Mouse (Mus musculus) lung, embryonic 14.5 days (tissue): ENCODE measurements around the gene Atg9a. TPM values are rescaled to one million over a fixed set of nuclear protein-coding genes. Genes with fewer than 3 reads are reported as not detected.
A peak's percentile ranks its signal among the peaks of the same experiment; 100 is the strongest.

Experiments
- ATAC-seq: fragments of 200-750 bp; cut with Nextera tagmentation; 2 replicates; pipeline ENCODE4 v1.8.0; 2017; ENCODE audit warnings: mild to moderate bottlenecking, moderate TSS enrichment, moderate library complexity; ENCODE audit not compliant: insufficient read depth
- DNase-seq: peaks from one replicate; pipeline ENCODE4 v3.0.0-alpha.2; 2015
- H3K27ac ChIP-seq: fragments of 300-500 bp; sonication (generic); 2 replicates; pipeline ENCODE4 v1.5.1; 2014; ENCODE audit warnings: low read depth, mild to moderate bottlenecking, moderate library complexity
- H3K27me3 ChIP-seq: fragments of 300-500 bp; sonication (generic); 2 replicates; pipeline ENCODE4 v1.6.1; 2014; ENCODE audit warnings: low read length, control low read depth; ENCODE audit not compliant: insufficient read depth
- H3K36me3 ChIP-seq: fragments of 300-500 bp; sonication (generic); 2 replicates; pipeline ENCODE4 v1.6.1; 2014; ENCODE audit warnings: control low read depth; ENCODE audit not compliant: insufficient read depth
- H3K4me1 ChIP-seq: fragments of 300-500 bp; sonication (generic); 2 replicates; pipeline ENCODE4 v1.6.1; 2014; ENCODE audit warnings: antibody characterized with exemption, control low read depth; ENCODE audit not compliant: insufficient read depth
- H3K4me2 ChIP-seq: fragments of 300-500 bp; sonication (generic); 2 replicates; pipeline ENCODE4 v1.6.1; 2014; ENCODE audit warnings: mild to moderate bottlenecking
- H3K4me3 ChIP-seq: fragments of 300-500 bp; sonication (generic); 2 replicates; pipeline ENCODE4 v1.5.1; 2014; ENCODE audit warnings: low read depth, low read length
- H3K9ac ChIP-seq: fragments of 300-500 bp; sonication (generic); 2 replicates; pipeline ENCODE4 v1.6.1; 2014
- H3K9me3 ChIP-seq: fragments of 300-500 bp; sonication (generic); 2 replicates; pipeline ENCODE4 v1.6.1; 2016; ENCODE audit warnings: low read depth, low read length, control low read depth
- CTCF ChIP-seq: IDR thresholded peaks from 2 replicates; pipeline ENCODE4 v1.5.1; 2016; ENCODE audit warnings: antibody characterized with exemption, low read depth
- WGBS: fragments of 180-500 bp; shearing (Covaris S2); extraction: QIAGEN DNeasy Blood & Tissue Kit; methylation state at CpG from one replicate; pipeline ENCODE4 v1.1.7; 2014; 5-methylcytosine and 5-hydroxymethylcytosine counted together
- polyA plus RNA-seq: library from polyadenylated mRNA; unstranded; fragments of >200 nt; fragmentation: Nextera tagmentation; extraction: Ambion mirVana; gene quantifications from 2 replicates; pipeline ENCODE4 v1.2.1, GENCODE M21; 2014

The Atg9a gene
- polyA plus RNA-seq, 1 experiment from 2014 or later, result 27.5 TPM

DNA sequence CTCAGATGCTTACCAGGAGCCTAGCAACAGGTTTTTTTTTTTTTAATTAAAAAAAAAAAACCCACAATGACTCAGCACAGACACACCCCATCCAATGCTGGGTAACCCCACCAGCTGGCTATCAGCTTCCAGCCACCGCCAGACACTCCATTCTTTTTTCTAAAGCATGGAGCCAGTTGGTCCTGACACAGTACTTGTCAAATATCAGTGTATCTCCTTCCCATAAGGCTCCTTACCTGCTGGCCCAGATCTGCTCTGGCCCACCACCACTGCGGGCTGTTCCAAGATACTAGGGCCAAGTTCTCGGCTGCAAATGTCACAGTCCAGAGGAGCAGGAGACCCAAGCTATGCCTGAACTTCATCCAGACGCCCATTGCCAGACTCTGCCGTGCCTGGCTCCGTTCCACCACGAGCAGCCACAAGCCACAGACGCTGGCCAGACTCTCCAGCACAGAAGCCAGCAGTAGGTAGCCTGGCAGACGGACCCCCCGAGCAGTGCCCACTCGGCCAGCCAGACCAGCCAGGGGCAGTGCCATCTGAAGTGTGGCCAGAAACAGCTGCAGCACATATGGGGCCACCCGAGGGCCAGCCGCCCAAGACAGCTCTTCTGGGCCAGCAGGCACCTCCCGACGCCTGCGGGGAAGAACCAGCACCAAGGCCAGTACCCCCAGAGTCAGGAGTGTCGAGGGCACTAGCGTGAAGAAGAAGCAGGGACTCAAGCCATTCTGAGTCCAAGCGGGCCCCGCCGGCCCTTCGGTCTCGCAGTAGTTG lies 12.5 kb downstream of the Atg9a start:
- no peak for TF ChIP-seq CTCF
- H3K27ac ChIP-seq, result peak overlapping the region; percentile 3; the same call in 1 of the 2 replicates
- no peaks in the 10 kb centered on the region for H3K27me3 ChIP-seq
- ATAC-seq, result peak; percentile 57
- peak overlapping the region; percentile 75 for H3K4me2 ChIP-seq
- no peaks in the 10 kb centered on the region for H3K9me3 ChIP-seq
- H3K4me1 ChIP-seq, result no peaks in the 10 kb centered on the region
- H3K36me3 ChIP-seq, result peaks cover 41% of the 10 kb centered on the region
- WGBS, result 7% methylated on average over 23 of the region's 23 CpGs
- DNase-seq, result peak; percentile 51
- H3K9ac ChIP-seq, result peak overlapping the region; percentile 38
- H3K4me3 ChIP-seq, result peak overlapping the region; percentile 50

DNA sequence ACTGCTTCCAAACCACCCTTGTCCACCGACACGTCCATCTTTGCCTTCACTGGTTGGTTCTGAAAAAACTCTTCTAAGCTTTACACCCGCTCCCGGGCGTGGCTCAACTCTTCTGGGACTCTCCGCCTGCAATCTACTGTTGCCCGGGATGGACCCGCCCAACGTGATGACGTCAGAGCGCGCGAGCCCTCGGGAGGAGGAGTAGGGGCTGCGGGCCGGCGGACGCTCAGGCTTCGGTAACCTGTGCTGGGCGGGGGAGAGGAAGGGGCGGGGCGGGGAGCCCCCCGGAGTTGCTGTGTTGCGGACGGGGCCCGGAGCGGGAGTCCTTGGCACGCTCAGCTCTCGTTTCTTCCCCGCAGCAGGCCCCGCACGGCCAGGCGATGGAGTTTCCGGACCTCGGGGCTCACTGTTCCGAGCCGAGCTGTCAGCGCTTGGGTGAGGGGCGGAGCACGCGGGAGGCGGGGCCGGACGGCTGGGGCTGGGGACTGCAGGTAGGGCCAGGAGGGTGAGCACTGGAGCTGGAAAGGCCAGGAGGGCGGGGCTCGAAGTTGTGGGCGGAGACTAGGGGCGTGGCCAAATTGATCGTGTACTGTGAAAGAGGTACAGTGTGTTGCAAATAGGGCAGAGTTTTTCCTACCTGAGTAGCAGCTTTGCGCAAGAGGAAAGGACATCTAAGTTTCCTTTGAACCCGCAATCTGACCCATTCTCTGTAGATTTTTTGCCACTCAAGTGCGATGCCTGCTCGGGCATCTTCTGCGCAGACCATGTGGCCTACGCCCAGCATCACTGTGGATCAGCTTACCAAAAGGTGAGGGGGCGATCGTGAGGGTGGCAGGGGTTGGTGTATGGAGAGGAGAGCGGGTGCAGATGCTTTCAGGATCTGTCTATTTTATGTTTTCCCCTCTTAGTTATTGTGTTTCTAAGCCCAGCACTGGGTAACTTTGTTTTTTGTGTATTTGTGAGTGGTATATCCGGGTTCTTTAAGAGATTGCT lies 23.2 kb downstream of the Atg9a start, which contains the start of gene Zfand2b:
TSS of gene Zfand2b (plus strand) at position 175 of the 993 bp plus-strand sequence.
- WGBS, result under 1% methylated on average over 59 of the region's 59 CpGs
- Histone ChIP-seq H3K4me2 (peak within 1 kb of the TSS; percentile 83), H3K27me3 (no peaks in the 10 kb centered on the region), H3K4me3 (peak within 1 kb of the TSS; percentile 77), H3K27ac (peak within 1 kb of the TSS; percentile 80), H3K36me3 (peaks cover 38% of the 10 kb centered on the region), H3K4me1 (peaks cover 4% of the 10 kb centered on the region; the same call in 1 of the 2 replicates), H3K9me3 (no peaks in the 10 kb centered on the region), H3K9ac (peak within 1 kb of the TSS; percentile 60)
- no peak for TF ChIP-seq CTCF
- ATAC-seq, result peak; percentile 98
- peak; percentile 98 for DNase-seq

DNA sequence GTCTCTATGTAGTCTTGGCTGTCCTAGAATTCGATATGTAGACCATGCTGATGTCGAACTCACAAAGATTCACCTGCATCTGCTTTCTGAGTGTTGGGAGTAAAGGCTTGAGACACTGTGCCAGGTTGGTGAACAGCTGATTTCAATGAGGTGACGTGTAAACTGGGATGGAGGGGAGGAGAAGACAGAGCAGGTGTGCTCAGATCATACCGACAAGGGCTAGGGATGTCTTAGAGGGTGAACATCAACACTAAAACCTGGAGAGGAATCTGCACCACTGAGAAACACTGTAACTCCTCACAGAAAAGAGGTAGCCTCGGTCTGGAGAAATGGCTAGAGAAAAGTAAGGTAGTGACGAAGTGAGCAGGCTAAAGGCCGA lies 23.9 kb downstream of the Atg9a start:
- H3K27me3 ChIP-seq, result no peaks in the 10 kb centered on the region
- peaks cover 31% of the 10 kb centered on the region for H3K36me3 ChIP-seq
- peak overlapping the region; percentile 60 for H3K9ac ChIP-seq
- TF ChIP-seq CTCF, result no peak
- peak overlapping the region; percentile 77 for H3K4me3 ChIP-seq
- no peaks in the 10 kb centered on the region for H3K9me3 ChIP-seq
- peak overlapping the region; percentile 83 for H3K4me2 ChIP-seq
- WGBS, result 9% methylated on average over 7 of the region's 7 CpGs
- DNase-seq (no peak), ATAC-seq (no peak)
- H3K4me1 ChIP-seq, result peaks cover 4% of the 10 kb centered on the region; the same call in 1 of the 2 replicates
- peak overlapping the region; percentile 80 for H3K27ac ChIP-seq

DNA sequence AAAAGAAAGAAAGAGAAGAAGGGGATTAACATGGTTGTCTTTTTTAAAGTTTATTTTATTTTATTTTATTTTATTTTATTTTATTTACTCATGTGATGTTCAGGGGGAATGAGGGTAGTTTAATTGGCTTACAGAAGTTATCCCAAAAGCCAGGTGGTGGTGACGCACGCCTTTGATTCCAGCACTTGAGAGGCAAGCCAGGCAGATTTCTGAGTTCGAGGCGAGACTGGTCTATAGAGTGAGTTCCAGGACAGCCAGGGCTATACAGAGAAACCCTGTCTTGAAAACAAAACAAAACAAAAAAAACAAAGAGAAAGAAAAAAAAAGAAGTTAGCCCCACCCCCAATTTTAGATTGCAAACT lies 31.8 kb downstream of the Atg9a start:
- TF ChIP-seq CTCF, result no peak
- DNase-seq (no peak), ATAC-seq (no peak)
- Histone ChIP-seq H3K4me1 (no peaks in the 10 kb centered on the region), H3K27me3 (no peaks in the 10 kb centered on the region), H3K36me3 (no peaks in the 10 kb centered on the region), H3K4me3 (no peak overlapping the region), H3K9me3 (no peaks in the 10 kb centered on the region), H3K27ac (no peak overlapping the region), H3K4me2 (no peak overlapping the region), H3K9ac (no peak overlapping the region)
- 68% methylated on average over 4 of the region's 4 CpGs for WGBS

DNA sequence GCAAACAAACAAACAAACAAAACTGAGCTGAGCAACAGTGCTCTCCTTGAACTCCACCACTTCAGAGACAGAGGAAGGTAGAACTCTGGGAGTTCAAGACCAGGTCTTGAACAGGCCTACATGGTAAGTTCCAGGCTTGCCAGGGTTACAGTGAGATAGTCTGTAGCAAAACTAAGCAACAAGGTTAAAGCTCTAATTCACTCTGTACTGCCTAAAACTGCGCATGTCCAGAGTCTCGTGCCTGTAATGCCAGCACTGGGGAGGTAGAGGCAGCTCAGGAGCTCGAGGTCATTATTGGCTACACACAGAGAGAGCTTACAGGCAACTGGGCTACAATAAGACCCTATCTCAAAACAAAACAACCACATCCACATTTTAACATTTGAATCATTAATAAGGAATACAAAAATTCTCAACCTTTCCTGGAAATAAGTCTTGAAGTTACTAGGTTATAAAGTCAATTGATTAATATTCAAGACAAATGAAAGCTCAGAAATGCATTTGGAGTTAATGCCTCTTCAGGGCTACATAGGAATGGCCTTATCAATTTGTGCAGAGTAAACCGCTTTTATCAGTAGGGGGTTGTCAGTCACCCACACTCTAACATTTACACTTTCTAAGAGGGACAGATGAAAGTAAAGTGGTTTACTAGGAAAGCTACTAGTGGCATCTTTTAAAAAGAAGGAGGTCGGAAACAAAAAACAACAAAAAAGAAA lies 32.3 kb downstream of the Atg9a start:
- H3K4me3 ChIP-seq, result no peak overlapping the region
- H3K27ac ChIP-seq, result no peak overlapping the region
- ATAC-seq, result no peak
- no peak for TF ChIP-seq CTCF
- H3K9me3 ChIP-seq, result no peaks in the 10 kb centered on the region
- H3K4me2 ChIP-seq, result no peak overlapping the region
- no peaks in the 10 kb centered on the region for H3K4me1 ChIP-seq
- H3K27me3 ChIP-seq, result no peaks in the 10 kb centered on the region
- no peak for DNase-seq
- no peak overlapping the region for H3K9ac ChIP-seq
- 47% methylated on average over 5 of the region's 5 CpGs for WGBS
- no peaks in the 10 kb centered on the region for H3K36me3 ChIP-seq

DNA sequence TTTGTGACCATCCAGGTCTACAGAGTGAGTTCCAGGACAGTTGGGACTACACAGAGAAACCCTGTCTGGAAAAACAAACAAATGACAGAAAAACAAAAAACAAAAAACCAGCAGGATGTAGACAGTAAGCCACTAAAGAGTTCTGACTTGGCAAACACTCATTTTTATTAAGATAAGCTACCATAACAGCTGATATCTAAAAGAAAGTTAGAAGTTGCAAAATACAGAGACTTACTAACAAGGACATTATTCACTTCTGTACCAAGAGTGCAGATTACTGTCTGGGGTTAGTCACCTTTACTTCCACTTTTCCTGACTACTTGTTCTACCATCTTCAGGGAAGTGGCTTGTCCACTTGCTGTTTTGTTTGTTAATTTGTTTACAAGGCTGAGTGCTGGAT lies 33.0 kb downstream of the Atg9a start:
- no peaks in the 10 kb centered on the region for H3K4me1 ChIP-seq
- DNase-seq, result no peak
- no peak overlapping the region for H3K9ac ChIP-seq
- H3K9me3 ChIP-seq, result no peaks in the 10 kb centered on the region
- H3K4me2 ChIP-seq, result no peak overlapping the region
- H3K4me3 ChIP-seq, result no peak overlapping the region
- ATAC-seq, result no peak
- H3K27me3 ChIP-seq, result no peaks in the 10 kb centered on the region
- H3K27ac ChIP-seq, result no peak overlapping the region
- no peaks in the 10 kb centered on the region for H3K36me3 ChIP-seq
- TF ChIP-seq CTCF, result no peak
